Mouse (Mus musculus) MEL-GATA-1-ER (cell line): Measurements from ENCODE around the gene Slc29a3.
A peak's percentile ranks its signal among the peaks of the same experiment; 100 is the strongest.

Source experiments
- DNase-seq: peaks from one replicate; pipeline ENCODE4 v3.0.0-alpha.2; 2012; ENCODE audit warnings: low read depth; ENCODE audit errors: extremely low read depth

Slc29a3 gene

GRCm38 (mm10) chr10:60752040-60753020, at the start of gene Slc29a3:
Slc29a3 (minus strand) TSS chr10:60752794.
- DNase-seq = peak; percentile 65

GRCm38 (mm10) chr10:60801898-60802412, 49.4 kb upstream of the Slc29a3 start:
- no peak for DNase-seq

GRCm38 (mm10) chr10:60801168-60801897, 48.7 kb upstream of the Slc29a3 start:
- no peak for DNase-seq

- no peak for DNase-seq
Measured at GRCm38 (mm10) chr10:60800295-60801167, 47.9 kb upstream of the Slc29a3 start.

- no peak for DNase-seq
Measured at GRCm38 (mm10) chr10:60797682-60798422, 45.3 kb upstream of the Slc29a3 start.

GRCm38 (mm10) chr10:60796474-60796873, 43.9 kb upstream of the Slc29a3 start:
- no peak for DNase-seq

- DNase-seq = no peak
Measured at GRCm38 (mm10) chr10:60796028-60796427, 43.4 kb upstream of the Slc29a3 start.

GRCm38 (mm10) chr10:60794792-60795191, 42.2 kb upstream of the Slc29a3 start:
- DNase-seq = no peak

- DNase-seq = no peak
Measured at GRCm38 (mm10) chr10:60794374-60794773, 41.8 kb upstream of the Slc29a3 start.

- no peak for DNase-seq
Measured at GRCm38 (mm10) chr10:60792841-60793240, 40.2 kb upstream of the Slc29a3 start.

- DNase-seq = no peak
Measured at GRCm38 (mm10) chr10:60792365-60792764, 39.8 kb upstream of the Slc29a3 start.

- DNase-seq = no peak
Measured at GRCm38 (mm10) chr10:60790912-60791311, 38.3 kb upstream of the Slc29a3 start.

GRCm38 (mm10) chr10:60787303-60788074, 34.9 kb upstream of the Slc29a3 start:
- DNase-seq = no peak

GRCm38 (mm10) chr10:60783608-60784007, 31.0 kb upstream of the Slc29a3 start:
- DNase-seq = no peak

- no peak for DNase-seq
Measured at GRCm38 (mm10) chr10:60779628-60780027, 27.0 kb upstream of the Slc29a3 start.

- DNase-seq = no peak
Measured at GRCm38 (mm10) chr10:60778542-60778941, 25.9 kb upstream of the Slc29a3 start.

GRCm38 (mm10) chr10:60775473-60775872, 22.9 kb upstream of the Slc29a3 start:
- DNase-seq = no peak

GRCm38 (mm10) chr10:60774616-60775015, 22.0 kb upstream of the Slc29a3 start:
- DNase-seq = no peak

- no peak for DNase-seq
Measured at GRCm38 (mm10) chr10:60770855-60771254, 18.3 kb upstream of the Slc29a3 start.

- DNase-seq = no peak
Measured at GRCm38 (mm10) chr10:60768614-60769013, 16.0 kb upstream of the Slc29a3 start.
